Mouse (Mus musculus) brain, adult 2 months (tissue): ENCODE measurements at regions not wholly inside any gene's neighbourhood (a gene's known extent, or its start where the extent isn't known, plus 50 kb on each side); places are given as distances from the start of the nearest gene placed in this dataset.
"Not testable (repeated sequence)": the region's sequence is repeated elsewhere in the genome, so short reads cannot be mapped to it uniquely, and the experiment has no call there.

Source experiments
- DNase-seq: peaks from one replicate; pipeline ENCODE4 v3.0.0; 2011; ENCODE audit warnings: low read depth, low spot score

DNA sequence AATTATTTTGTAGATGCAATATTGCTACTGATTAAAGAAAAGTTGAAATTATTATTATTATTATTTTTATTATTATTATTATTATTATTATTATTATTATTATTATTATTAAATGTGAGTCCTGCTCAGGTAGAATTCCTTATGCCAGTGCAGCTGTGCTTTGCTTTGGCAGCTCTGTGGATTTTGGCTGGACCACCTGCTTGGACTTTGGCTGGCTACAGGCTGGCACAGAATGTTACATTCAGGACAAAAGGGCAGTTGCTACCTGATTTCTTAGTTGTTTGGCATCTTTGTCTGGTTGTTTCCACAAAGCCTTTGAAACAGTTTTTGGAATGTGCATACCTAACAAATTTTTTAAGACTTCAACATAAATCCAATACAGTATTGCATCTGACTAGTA lies 307.7 kb upstream of the Adamts5 start:
- no peak for DNase-seq

GRCm38 (mm10) chr16:86189874-86190273 lies 288.2 kb upstream of the Adamts5 start:
- peak; percentile 35 for DNase-seq

DNA sequence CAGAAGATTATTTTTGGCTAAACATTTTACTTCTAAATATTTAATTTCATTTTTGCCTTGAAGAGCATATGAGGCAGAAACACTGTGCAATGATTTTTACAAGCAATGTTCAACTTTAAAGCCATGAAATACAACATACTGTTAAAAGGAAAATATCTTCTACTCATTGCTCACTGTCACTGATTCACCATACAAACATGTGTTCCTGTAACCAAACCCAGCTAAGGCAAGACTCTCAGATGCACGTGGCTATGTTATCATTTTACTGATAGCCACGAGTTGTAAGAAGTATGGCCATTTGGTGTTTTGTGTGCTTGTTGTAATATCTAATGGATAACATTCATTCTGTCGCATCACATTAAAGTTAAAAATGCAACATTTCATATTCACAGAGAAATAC lies 287.3 kb upstream of the Adamts5 start:
- no peak for DNase-seq

DNA sequence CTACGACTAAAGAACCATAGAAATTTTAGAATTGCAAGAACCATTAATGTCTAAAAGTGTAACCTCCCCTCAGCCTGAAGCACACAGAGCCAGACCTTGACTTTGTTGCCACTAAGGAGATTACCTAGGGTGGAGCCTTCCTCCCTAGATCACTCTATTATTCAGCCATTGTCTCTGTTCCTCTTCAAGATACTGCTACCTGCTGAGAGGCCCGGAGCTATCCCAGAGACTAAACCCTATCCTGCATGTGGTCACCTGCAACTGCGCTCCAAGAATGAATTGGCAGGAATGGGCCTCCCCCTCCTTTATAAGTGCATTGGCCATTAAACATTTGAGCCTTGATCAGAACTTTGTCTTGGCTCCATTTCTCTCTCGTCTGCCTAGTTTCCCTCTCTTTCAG lies 286.0 kb upstream of the Adamts5 start:
- DNase-seq, result not testable (repeated sequence)

GRCm38 (mm10) chr16:86159021-86159815 lies 257.6 kb upstream of the Adamts5 start:
- DNase-seq, result no peak

GRCm38 (mm10) chr16:86138171-86138570 lies 236.5 kb upstream of the Adamts5 start:
- no peak for DNase-seq

GRCm38 (mm10) chr16:86136169-86136568 lies 234.5 kb upstream of the Adamts5 start:
- DNase-seq, result no peak

DNA sequence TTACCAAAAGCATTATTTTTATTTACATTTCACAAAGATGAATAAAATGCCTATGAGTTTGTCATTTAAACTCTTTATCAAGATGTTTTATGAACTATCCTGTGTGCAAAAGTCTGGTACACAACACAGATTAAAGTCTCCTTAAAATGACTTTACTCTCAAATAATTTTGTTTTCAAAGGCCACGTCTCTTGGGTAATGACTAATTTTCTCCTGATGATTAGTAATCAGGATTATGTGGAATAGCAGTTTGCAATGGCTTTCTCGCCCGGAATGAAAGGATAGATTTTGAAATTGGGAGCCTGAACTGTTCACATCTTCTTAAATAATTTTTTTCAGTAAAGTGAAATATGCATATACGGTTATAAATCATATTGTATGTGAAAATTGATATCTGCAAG lies 225.8 kb upstream of the Adamts5 start:
- no peak for DNase-seq

- no peak for DNase-seq
Observed at GRCm38 (mm10) chr16:86124182-86124581, 222.6 kb upstream of the Adamts5 start.

DNA sequence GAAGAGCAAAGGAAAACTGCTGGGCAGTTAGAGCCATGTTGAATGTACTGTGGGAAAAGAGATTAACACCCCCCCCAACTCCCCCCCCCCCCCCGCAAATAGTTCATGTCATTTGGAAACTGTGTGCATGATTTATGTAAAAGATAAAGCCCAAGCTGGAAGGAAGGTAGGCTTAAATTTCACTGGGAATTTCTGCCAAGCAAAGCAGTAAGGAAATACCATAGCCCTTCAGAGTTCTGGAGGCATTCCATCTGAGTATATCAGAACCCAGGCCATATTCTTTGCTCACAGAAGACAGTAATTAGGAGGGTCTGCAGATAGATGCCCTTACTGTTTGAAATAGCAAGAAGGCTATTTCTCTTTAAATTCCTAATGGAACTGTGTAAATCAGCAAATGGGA lies 221.3 kb upstream of the Adamts5 start:
- no peak for DNase-seq

- DNase-seq, result no peak
Observed at GRCm38 (mm10) chr16:86117959-86118358, 216.3 kb upstream of the Adamts5 start.

DNA sequence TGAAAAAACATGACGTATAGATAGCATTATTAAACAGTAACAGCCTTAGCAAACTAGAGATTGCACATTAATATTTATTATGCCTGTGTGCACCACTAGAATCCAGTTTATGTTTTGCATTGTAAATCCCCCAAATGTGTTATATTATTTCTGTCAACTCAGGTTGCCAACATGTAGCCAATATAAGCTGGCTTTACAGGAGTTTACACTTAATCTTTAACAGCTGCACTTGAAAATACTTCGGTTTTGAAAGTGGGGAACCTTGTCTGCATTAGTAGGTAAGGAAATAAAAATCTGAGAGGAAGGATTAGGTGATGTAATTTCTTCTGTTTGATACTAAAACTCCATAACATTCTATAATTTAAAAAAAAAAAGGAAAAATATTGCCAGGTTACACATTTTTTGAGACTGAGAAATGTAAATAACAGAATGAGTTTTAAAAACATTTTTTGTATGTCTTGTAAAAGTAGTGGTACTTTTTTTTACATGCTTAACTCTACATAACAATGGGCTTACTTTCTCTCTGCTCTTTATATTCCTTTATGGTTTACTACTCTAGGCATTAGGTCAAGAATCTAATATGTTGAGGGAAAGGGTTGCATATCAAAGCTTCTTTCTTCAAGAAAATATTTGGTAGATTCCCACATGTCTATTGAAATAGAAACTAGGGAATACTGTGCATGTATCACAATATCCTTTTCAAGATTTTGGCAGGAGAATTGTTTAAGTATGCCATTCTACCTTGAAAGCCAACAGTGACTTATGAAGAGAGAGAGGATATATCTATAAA lies 214.2 kb upstream of the Adamts5 start:
- no peak for DNase-seq

DNA sequence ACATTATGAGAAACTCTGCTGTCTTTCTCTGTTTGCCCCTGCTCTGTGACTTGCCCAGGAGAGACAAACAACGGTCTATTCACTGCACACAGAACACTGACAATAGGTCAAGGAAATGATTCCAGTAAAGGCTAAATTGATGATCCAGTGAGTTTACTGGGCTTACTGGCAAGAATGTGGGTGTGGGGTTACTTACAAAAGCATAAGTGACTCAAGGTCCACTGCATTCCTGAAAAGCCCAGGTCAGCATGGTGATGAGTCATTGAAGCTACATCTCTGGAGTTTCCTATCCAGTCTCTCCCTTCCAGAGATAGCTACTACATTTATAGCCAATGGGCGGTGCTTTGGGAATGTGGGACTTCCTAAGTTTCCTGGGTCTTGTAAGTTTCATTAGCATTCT lies 192.8 kb upstream of the Adamts5 start:
- DNase-seq, result no peak

- DNase-seq, result no peak
Observed at GRCm38 (mm10) chr16:86090175-86090574, 188.5 kb upstream of the Adamts5 start.

DNA sequence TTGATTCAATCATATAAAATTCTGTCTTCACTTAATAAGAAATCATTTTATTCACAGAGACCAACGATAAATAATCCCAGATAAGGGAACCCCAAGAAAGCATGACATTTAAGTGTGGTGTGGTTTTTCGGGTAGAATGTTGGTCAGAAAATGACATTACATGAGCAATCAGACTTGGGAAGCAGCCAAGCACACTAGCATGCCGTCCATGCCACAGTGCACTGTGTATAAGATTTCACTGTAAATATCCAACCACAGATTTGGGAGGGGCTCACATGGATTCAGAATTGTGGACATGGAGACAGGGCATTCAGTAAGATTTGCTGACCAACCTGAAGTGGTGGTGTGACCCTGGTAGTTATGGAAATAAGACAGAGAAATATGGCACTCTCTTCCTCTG lies 185.8 kb upstream of the Adamts5 start:
- no peak for DNase-seq

DNA sequence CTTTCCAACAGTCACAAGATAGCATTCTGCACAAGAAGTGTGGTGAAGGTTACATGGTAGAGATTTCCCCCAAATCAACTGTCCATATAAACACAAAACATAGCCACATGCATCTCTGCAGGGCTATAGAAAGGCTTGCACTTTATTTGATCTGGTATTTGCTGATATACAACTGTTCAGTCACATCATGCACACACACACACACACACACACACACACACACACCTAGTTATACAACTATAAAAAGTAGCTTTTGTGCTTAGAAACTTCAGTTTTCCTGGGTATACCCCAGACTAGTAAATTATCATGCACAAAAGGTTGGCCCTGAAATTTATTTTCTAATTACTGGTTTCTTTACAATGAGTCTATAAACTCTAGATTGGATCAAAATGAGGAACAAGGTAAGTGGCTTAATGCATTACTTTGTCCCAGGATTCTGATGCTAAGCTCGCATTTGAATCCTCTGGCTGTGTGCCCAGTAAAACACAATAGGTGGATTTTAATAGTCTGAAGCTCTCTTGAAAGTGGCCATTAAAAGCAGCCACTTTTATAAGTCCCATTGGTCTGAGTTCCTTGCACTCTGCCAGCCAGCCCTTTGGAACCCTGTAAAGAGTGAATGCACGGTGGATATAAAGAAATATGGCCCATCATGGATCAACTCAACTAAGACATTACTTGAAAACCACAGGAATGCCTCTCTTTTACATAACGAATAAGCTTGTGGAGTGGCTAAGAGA lies 166.2 kb upstream of the Adamts5 start:
- DNase-seq, result peak; percentile 2

DNA sequence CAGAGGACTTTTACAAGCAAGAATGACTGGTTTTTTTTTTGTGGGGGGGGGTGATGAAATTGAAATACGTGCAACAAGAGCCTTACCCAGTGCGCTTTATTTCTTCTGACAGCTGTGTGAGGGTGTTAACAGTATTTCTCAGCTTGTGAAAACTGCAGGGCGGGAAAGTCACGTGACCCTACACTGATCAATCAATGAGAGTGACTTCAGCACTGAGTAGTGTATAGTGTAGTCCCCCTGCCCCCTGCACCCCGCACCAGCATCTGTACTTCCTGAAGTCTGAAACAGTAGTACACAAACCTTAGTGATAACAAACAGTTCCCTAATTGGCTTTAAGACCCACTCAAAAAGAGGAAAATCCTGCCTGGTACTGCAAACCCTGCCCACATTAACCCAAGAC lies 158.5 kb upstream of the Adamts5 start:
- DNase-seq, result no peak

- DNase-seq, result no peak
Observed at GRCm38 (mm10) chr16:86044695-86045094, 143.1 kb upstream of the Adamts5 start.

GRCm38 (mm10) chr16:86034772-86035171 lies 133.1 kb upstream of the Adamts5 start:
- no peak for DNase-seq

DNA sequence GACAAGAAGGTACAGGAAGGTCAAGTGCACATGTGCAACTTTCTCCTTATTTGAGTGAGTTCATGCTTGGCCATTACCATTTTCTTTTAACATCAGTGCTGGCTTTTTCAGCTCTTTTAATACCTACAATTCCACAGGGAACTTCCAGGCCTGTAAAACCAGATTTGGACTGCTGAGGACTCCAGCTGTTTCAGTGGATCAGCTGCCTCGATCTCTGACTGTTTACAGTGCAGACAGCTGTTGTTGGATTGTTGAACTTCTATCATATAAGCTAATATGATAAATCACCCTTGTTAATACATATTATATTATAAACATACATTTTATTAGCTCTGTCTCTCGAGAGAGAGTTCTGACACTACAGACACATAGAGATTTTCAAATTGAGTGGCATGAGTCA lies 126.1 kb upstream of the Adamts5 start:
- no peak for DNase-seq

GRCm38 (mm10) chr16:86015336-86015735 lies 113.7 kb upstream of the Adamts5 start:
- DNase-seq, result peak; percentile 72

DNA sequence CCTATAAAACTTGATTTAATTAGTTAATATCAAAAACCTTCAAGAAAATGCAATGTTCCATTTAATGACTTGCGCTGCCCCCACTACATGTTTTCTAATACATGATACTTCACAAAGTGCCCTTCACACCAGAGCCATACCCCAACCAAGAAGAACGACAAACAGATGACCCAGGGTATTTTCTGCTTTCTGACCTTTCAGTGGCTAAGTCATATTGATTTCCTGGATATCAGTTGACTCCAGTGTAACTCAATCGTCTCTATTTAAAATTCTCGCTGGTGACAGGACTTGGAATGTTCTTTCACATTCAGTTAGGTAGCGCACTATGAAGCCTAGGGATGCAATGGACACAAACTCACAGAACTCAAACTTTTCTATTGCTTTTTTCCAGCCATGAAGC lies 109.4 kb upstream of the Adamts5 start:
- no peak for DNase-seq
